Mouse (Mus musculus) intestine, embryonic 16.5 days (tissue): ENCODE measurements around the gene Lrriq3. TPM values are rescaled to one million over a fixed set of nuclear protein-coding genes. Genes with fewer than 3 reads are reported as not detected.

Experiments used
- ATAC-seq: fragments of 200-750 bp; cut with Nextera tagmentation; 2 replicates; pipeline ENCODE4 v1.8.0; 2017; ENCODE audit warnings: moderate TSS enrichment, moderate library complexity
- H3K27ac ChIP-seq: fragments of 300-500 bp; sonication (generic); 2 replicates; pipeline ENCODE4 v1.5.1; 2014; ENCODE audit warnings: mild to moderate bottlenecking, low read length
- H3K27me3 ChIP-seq: fragments of 300-500 bp; sonication (generic); replicated peaks from 2 replicates; pipeline ENCODE4 v1.6.1; 2014; ENCODE audit warnings: low read length, control low read depth, mixed read lengths; ENCODE audit not compliant: control insufficient read depth, insufficient read depth
- H3K36me3 ChIP-seq: fragments of 300-500 bp; sonication (generic); 2 replicates; pipeline ENCODE4 v1.6.1; 2014; ENCODE audit warnings: low read length, control low read depth; ENCODE audit not compliant: control insufficient read depth, insufficient read depth
- H3K4me1 ChIP-seq: fragments of 300-500 bp; sonication (generic); 2 replicates; pipeline ENCODE4 v1.6.1; 2014; ENCODE audit warnings: low read length, control low read depth, mixed read lengths; ENCODE audit not compliant: control insufficient read depth, insufficient read depth
- H3K4me2 ChIP-seq: fragments of 300-500 bp; sonication (generic); 2 replicates; pipeline ENCODE4 v1.6.1; 2014; ENCODE audit warnings: low read depth, low read length, control low read depth
- H3K4me3 ChIP-seq: fragments of 300-500 bp; sonication (generic); 2 replicates; pipeline ENCODE4 v1.5.1; 2014; ENCODE audit warnings: mild to moderate bottlenecking, low read length
- H3K9ac ChIP-seq: fragments of 300-500 bp; sonication (generic); 2 replicates; pipeline ENCODE4 v1.6.1; 2014; ENCODE audit warnings: low read depth, low read length
- H3K9me3 ChIP-seq: fragments of 300-500 bp; sonication (generic); 2 replicates; pipeline ENCODE4 v1.6.1; 2016; ENCODE audit warnings: low read length, control low read depth; ENCODE audit not compliant: control insufficient read depth
- WGBS: fragments of 180-500 bp; shearing (Covaris S2); extraction: QIAGEN DNeasy Blood & Tissue Kit; methylation state at CpG from one replicate; pipeline ENCODE4 v1.1.7; 2014; 5-methylcytosine and 5-hydroxymethylcytosine counted together
- polyA plus RNA-seq: library from polyadenylated mRNA; unstranded; fragments of >200 nt; fragmentation: Nextera tagmentation; extraction: Ambion mirVana; gene quantifications from 2 replicates; pipeline ENCODE4 v1.2.1, GENCODE M21; 2015

Gene Lrriq3
- polyA plus RNA-seq = 1.1 and 1.2 TPM in 2 replicates

GRCm38 (mm10) chr3:155093116-155093956 is at the start of gene Lrriq3, which contains the start of gene Fpgt:
Gene Lrriq3, plus strand, starts transcription at chr3:155093434.
Gene Fpgt, minus strand, starts transcription at chr3:155093403.
- WGBS = 1% methylated on average over 43 of the region's 47 CpGs
- Histone ChIP-seq H3K9ac (peak within 1 kb of the TSS; percentile 75), H3K27ac (peak within 1 kb of the TSS; percentile 86), H3K9me3 (no peaks in the 10 kb centered on the region), H3K4me2 (peak within 1 kb of the TSS; percentile 84), H3K4me3 (peak within 1 kb of the TSS; percentile 74), H3K4me1 (peaks cover 5% of the 10 kb centered on the region; the same call in 1 of the 2 replicates), H3K27me3 (no peaks in the 10 kb centered on the region), H3K36me3 (no peaks in the 10 kb centered on the region)
- ATAC-seq = peak; percentile 100

GRCm38 (mm10) chr3:155052021-155052420 is 41.2 kb upstream of the Lrriq3 start:
- no peak for ATAC-seq
- no peak overlapping the region for H3K4me3 ChIP-seq
- H3K4me2 ChIP-seq = no peak overlapping the region

GRCm38 (mm10) chr3:155053189-155053588 is 40.0 kb upstream of the Lrriq3 start:
- Histone ChIP-seq H3K9ac (no peak overlapping the region), H3K27me3 (no peaks in the 10 kb centered on the region), H3K4me3 (no peak overlapping the region), H3K27ac (no peak overlapping the region), H3K4me1 (no peaks in the 10 kb centered on the region), H3K4me2 (no peak overlapping the region), H3K36me3 (no peaks in the 10 kb centered on the region), H3K9me3 (no peaks in the 10 kb centered on the region)
- no peak for ATAC-seq
- 55% methylated on average over 1 of the region's 1 CpGs for WGBS

More at GRCm38 (mm10) chr3:155052021-155052420, 41.2 kb upstream of the Lrriq3 start:
- H3K9me3 ChIP-seq = no peaks in the 10 kb centered on the region
- H3K27ac ChIP-seq = no peak overlapping the region
- no peaks in the 10 kb centered on the region for H3K36me3 ChIP-seq
- no peaks in the 10 kb centered on the region for H3K27me3 ChIP-seq
- H3K9ac ChIP-seq = no peak overlapping the region
- H3K4me1 ChIP-seq = no peaks in the 10 kb centered on the region

- H3K4me3 ChIP-seq = no peak within 1 kb of the TSS
- no peaks in the 10 kb centered on the region for H3K36me3 ChIP-seq
- H3K4me1 ChIP-seq = no peaks in the 10 kb centered on the region
- H3K9me3 ChIP-seq = no peaks in the 10 kb centered on the region
- no peak within 1 kb of the TSS for H3K4me2 ChIP-seq
- no peak within 1 kb of the TSS for H3K27ac ChIP-seq
- ATAC-seq = no peak
- H3K27me3 ChIP-seq = no peaks in the 10 kb centered on the region
- no peak within 1 kb of the TSS for H3K9ac ChIP-seq
- 68% methylated on average over 6 of the region's 6 CpGs for WGBS
Observed at GRCm38 (mm10) chr3:155055231-155055916, 37.9 kb upstream of the Lrriq3 start, which contains the start of gene Tnni3k. Gene Tnni3k, minus strand, starts transcription at chr3:155055407.

- Histone ChIP-seq H3K27ac (no peak overlapping the region), H3K4me2 (no peak overlapping the region), H3K36me3 (no peaks in the 10 kb centered on the region), H3K4me1 (no peaks in the 10 kb centered on the region), H3K9me3 (no peaks in the 10 kb centered on the region), H3K9ac (no peak overlapping the region), H3K27me3 (no peaks in the 10 kb centered on the region), H3K4me3 (no peak overlapping the region)
- ATAC-seq = no peak
Observed at GRCm38 (mm10) chr3:155056606-155057005, 36.6 kb upstream of the Lrriq3 start.

- Histone ChIP-seq H3K9ac (no peak overlapping the region), H3K27ac (no peak overlapping the region), H3K4me2 (no peak overlapping the region), H3K27me3 (no peaks in the 10 kb centered on the region), H3K36me3 (no peaks in the 10 kb centered on the region), H3K4me1 (no peaks in the 10 kb centered on the region), H3K9me3 (no peaks in the 10 kb centered on the region), H3K4me3 (no peak overlapping the region)
- ATAC-seq = no peak
Observed at GRCm38 (mm10) chr3:155057566-155057965, 35.7 kb upstream of the Lrriq3 start.

- peak; percentile 96 for ATAC-seq
- Histone ChIP-seq H3K27me3 (no peaks in the 10 kb centered on the region), H3K4me1 (no peaks in the 10 kb centered on the region), H3K4me2 (no peak overlapping the region), H3K27ac (no peak overlapping the region), H3K9me3 (no peaks in the 10 kb centered on the region), H3K36me3 (no peaks in the 10 kb centered on the region), H3K9ac (no peak overlapping the region), H3K4me3 (no peak overlapping the region)
- WGBS = 61% methylated on average over 6 of the region's 6 CpGs
Observed at GRCm38 (mm10) chr3:155058800-155059448, 34.3 kb upstream of the Lrriq3 start.

- no peaks in the 10 kb centered on the region for H3K4me1 ChIP-seq
- H3K9ac ChIP-seq = no peak overlapping the region
- no peaks in the 10 kb centered on the region for H3K9me3 ChIP-seq
- no peak overlapping the region for H3K27ac ChIP-seq
- H3K27me3 ChIP-seq = no peaks in the 10 kb centered on the region
- no peak overlapping the region for H3K4me3 ChIP-seq
- peak; percentile 31; the same call in 1 of the 2 replicates for ATAC-seq
- H3K36me3 ChIP-seq = no peaks in the 10 kb centered on the region
- no peak overlapping the region for H3K4me2 ChIP-seq
Observed at GRCm38 (mm10) chr3:155059449-155059822, 33.8 kb upstream of the Lrriq3 start.

- Histone ChIP-seq H3K4me2 (no peak overlapping the region), H3K4me3 (no peak overlapping the region), H3K27ac (no peak overlapping the region), H3K9me3 (no peaks in the 10 kb centered on the region), H3K27me3 (no peaks in the 10 kb centered on the region), H3K4me1 (no peaks in the 10 kb centered on the region), H3K9ac (no peak overlapping the region), H3K36me3 (no peaks in the 10 kb centered on the region)
- ATAC-seq = no peak
- 85% methylated on average over 4 of the region's 4 CpGs for WGBS
Observed at GRCm38 (mm10) chr3:155077908-155078307, 15.3 kb upstream of the Lrriq3 start.
